Mouse (Mus musculus): ENCODE measurements at regions not wholly inside any gene's neighbourhood (a gene's known extent, or its start where the extent isn't known, plus 50 kb on each side); places are given as distances from the start of the nearest gene placed in this dataset.

DNA sequence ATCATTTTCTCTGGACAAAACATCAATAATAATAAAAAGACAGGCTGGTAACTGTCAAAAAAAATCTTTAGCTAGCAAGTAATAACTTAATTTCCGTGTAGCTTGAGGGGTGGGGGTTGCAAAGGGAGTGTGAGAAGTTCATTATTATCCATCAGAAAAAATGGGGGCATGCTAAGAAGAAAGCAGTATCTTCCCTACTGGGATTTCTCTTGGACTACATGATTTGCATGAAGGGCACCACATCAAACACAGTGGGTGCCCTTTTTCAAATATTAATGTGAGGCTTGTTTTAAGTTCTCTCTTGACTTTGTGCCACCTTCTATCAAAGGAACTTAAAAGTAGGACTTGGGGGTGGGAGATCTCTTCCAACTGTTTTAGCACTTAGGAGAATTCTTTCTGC lies 783.4 kb upstream of the Manea start:
- Histone ChIP-seq H3K9ac (no peak overlapping the region), H3K4me3 (no peak overlapping the region), H3K4me2 (no peak overlapping the region), H3K36me3 (replicated peaks) (no peaks in the 10 kb centered on the region), H3K9me3 (no peaks in the 10 kb centered on the region), H3K27ac (no peak overlapping the region), H3K27me3 (replicated peaks) (no peaks in the 10 kb centered on the region), H3K4me1 (no peaks in the 10 kb centered on the region)
- ATAC-seq (replicated peaks), result peak; percentile 63
- 48% methylated on average over 1 of the region's 1 CpGs for WGBS

- no peaks in the 10 kb centered on the region for H3K4me1 ChIP-seq
- H3K27ac ChIP-seq, result no peak overlapping the region
- H3K9me3 ChIP-seq, result no peaks in the 10 kb centered on the region
- ATAC-seq (replicated peaks), result no peak
- no peaks in the 10 kb centered on the region for H3K27me3 ChIP-seq (replicated peaks)
- no peaks in the 10 kb centered on the region for H3K36me3 ChIP-seq (replicated peaks)
- H3K9ac ChIP-seq, result no peak overlapping the region
- no peak overlapping the region for H3K4me2 ChIP-seq
- WGBS, result 82% methylated on average over 2 of the region's 2 CpGs
- no peak overlapping the region for H3K4me3 ChIP-seq
Measured at GRCm38 (mm10) chr4:27117978-27118377, 771.3 kb upstream of the Manea start.

DNA sequence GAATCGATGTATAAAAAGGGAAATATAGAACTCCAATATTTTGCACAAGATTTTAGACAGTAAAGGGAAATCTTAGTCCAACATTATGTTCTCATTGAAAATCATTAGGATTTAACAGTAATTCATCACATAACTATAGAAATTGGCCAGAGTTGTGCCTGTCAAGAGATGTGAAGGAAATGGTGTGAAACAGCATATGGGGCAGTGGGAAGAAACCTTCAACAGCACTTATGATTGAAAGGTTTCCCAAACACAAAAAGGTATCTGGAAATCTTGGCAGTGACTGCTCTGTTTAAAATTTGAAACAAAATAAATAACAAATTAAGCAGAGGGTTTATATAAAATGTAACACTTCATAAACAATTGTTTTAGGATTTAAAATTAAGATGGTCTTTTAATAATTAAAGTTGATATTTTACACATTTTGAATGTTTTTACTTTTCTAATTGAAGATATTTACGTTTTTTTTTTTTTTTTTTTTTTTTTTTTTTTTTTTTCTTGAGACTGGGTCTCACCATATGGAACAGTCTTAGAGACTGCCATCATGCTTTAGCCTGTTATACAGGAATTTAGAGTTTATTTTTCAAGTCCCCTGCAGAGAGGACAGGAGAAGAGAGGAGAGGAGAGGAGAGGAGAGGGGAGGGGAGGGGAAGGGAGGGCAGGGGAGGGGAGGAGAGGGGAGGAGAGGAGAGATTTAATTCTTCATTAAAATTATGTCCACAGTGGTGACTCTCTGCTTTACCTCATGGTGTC lies 770.6 kb upstream of the Manea start:
- H3K36me3 ChIP-seq (replicated peaks), result no peaks in the 10 kb centered on the region
- no peak for ATAC-seq (replicated peaks)
- no peaks in the 10 kb centered on the region for H3K27me3 ChIP-seq (replicated peaks)
- H3K4me2 ChIP-seq, result no peak overlapping the region
- H3K4me1 ChIP-seq, result no peaks in the 10 kb centered on the region
- no peak overlapping the region for H3K27ac ChIP-seq
- no peaks in the 10 kb centered on the region for H3K9me3 ChIP-seq
- WGBS, result 76% methylated on average over 2 of the region's 2 CpGs
- H3K9ac ChIP-seq, result no peak overlapping the region
- no peak overlapping the region for H3K4me3 ChIP-seq

DNA sequence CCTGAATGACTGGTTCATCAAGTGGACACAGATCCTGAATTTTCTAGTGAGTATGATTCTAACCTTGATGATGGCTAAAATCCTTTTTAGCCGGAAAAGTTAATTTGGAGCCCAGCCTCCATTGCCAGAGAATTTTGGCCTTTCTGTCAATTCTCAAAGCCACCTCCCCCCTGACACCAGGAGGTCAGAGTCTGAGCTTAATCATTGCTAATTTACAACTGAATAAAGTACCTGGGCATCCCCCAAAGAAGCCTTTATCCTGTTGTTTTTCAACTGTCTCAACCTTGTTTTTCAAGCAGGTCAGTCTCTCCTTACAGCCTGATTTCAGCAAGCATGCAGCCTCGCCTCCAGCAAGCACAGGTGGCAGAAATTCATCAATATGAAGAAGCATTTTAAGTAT lies 758.7 kb upstream of the Manea start:
- no peaks in the 10 kb centered on the region for H3K36me3 ChIP-seq (replicated peaks)
- no peak overlapping the region for H3K27ac ChIP-seq
- no peak for ATAC-seq (replicated peaks)
- no peak overlapping the region for H3K4me3 ChIP-seq
- H3K27me3 ChIP-seq (replicated peaks), result no peaks in the 10 kb centered on the region
- no peak overlapping the region for H3K9ac ChIP-seq
- no peak overlapping the region for H3K4me2 ChIP-seq
- no peaks in the 10 kb centered on the region for H3K4me1 ChIP-seq
- WGBS, result 84% methylated on average over 2 of the region's 2 CpGs
- no peaks in the 10 kb centered on the region for H3K9me3 ChIP-seq

- Histone ChIP-seq H3K9ac (no peak overlapping the region), H3K27ac (no peak overlapping the region), H3K36me3 (replicated peaks) (no peaks in the 10 kb centered on the region), H3K9me3 (no peaks in the 10 kb centered on the region), H3K4me3 (no peak overlapping the region), H3K27me3 (replicated peaks) (no peaks in the 10 kb centered on the region), H3K4me2 (no peak overlapping the region), H3K4me1 (no peaks in the 10 kb centered on the region)
- ATAC-seq (replicated peaks), result no peak
- WGBS, result 85% methylated on average over 3 of the region's 3 CpGs
Measured at GRCm38 (mm10) chr4:27096245-27096644, 749.6 kb upstream of the Manea start.

DNA sequence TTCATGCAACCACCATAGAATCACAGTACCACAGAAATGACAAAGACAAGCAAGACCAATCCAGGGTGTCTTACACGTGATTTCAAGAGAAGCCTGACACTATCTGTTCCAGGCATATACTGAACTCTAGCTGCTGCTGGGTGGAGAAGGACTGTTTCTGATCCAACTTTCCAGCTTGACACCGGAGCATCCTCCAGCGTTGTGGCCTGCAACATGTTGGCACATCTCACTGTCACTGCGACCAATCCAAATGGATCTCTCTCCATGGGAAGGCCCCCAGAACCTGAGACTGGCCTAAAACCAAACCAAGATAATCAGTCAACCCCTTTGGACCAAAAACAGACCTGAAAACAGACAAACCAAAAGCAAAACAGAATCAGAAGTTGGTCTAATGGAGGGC lies 703.3 kb upstream of the Manea start:
- no peak for ATAC-seq (replicated peaks)
- no peak overlapping the region for H3K9ac ChIP-seq
- H3K27me3 ChIP-seq (replicated peaks), result no peaks in the 10 kb centered on the region
- no peak overlapping the region for H3K4me3 ChIP-seq
- no peak overlapping the region for H3K4me2 ChIP-seq
- 90% methylated on average over 4 of the region's 4 CpGs for WGBS
- no peaks in the 10 kb centered on the region for H3K9me3 ChIP-seq
- no peaks in the 10 kb centered on the region for H3K4me1 ChIP-seq
- no peak overlapping the region for H3K27ac ChIP-seq
- H3K36me3 ChIP-seq (replicated peaks), result no peaks in the 10 kb centered on the region

DNA sequence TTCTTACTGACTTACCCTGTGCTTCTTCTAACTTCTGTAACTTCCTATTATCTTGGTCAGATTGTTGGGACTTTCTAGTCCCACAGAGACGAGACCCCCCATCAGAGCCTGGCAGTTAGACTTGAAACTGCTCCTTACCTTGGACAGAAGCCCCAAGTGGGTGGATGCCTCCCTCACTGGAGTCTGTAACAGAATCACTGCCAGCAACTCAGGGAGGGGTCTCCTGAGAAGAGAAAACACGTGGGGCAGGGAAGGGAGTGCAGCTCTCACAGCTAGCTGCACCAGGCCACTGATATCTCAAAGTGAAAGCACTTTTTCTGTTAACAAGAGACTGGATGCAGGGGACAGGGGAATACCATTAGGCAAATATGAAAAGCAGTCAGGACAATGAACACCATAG lies 702.5 kb upstream of the Manea start:
- no peak overlapping the region for H3K27ac ChIP-seq
- H3K9ac ChIP-seq, result no peak overlapping the region
- no peak overlapping the region for H3K4me2 ChIP-seq
- H3K4me1 ChIP-seq, result no peaks in the 10 kb centered on the region
- ATAC-seq (replicated peaks), result no peak
- H3K4me3 ChIP-seq, result no peak overlapping the region
- no peaks in the 10 kb centered on the region for H3K27me3 ChIP-seq (replicated peaks)
- 49% methylated on average over 2 of the region's 2 CpGs for WGBS
- no peaks in the 10 kb centered on the region for H3K36me3 ChIP-seq (replicated peaks)
- no peaks in the 10 kb centered on the region for H3K9me3 ChIP-seq

Measured in midbrain, embryonic 15.5 days (tissue).